Mouse (Mus musculus) small intestine, adult 2 months (tissue): ENCODE results near the gene Nedd8. TPM values are rescaled to one million over a fixed set of nuclear protein-coding genes. Genes with fewer than 3 reads are reported as not detected.
A peak's percentile ranks its signal among the peaks of the same experiment; 100 is the strongest.

Experiments
- H3K27ac ChIP-seq: fragments of 200-500 bp; 2 replicates; pipeline ENCODE4 v1.5.1; 2012; ENCODE audit warnings: low read depth, low read length, control low read depth, inconsistent platforms; ENCODE audit not compliant: insufficient read depth
- H3K27me3 ChIP-seq: fragments of 200-500 bp; 2 replicates; pipeline ENCODE4 v1.6.1; 2012; ENCODE audit warnings: mild to moderate bottlenecking, moderate library complexity, low read length, inconsistent platforms; ENCODE audit not compliant: control insufficient read depth, insufficient read depth
- H3K36me3 ChIP-seq: fragments of 200-500 bp; 2 replicates; pipeline ENCODE4 v1.6.1; 2012; ENCODE audit warnings: mild to moderate bottlenecking, low read length, control low read depth, inconsistent platforms; ENCODE audit not compliant: control insufficient read depth, insufficient read depth
- H3K4me1 ChIP-seq: fragments of 200-500 bp; 2 replicates; pipeline ENCODE4 v1.6.1; 2012; ENCODE audit warnings: low read length, inconsistent platforms, mixed read lengths; ENCODE audit not compliant: control insufficient read depth, insufficient read depth, insufficient read length
- H3K4me3 ChIP-seq: fragments of 200-500 bp; 2 replicates; pipeline ENCODE4 v1.5.1; 2012; ENCODE audit warnings: low read depth, mild to moderate bottlenecking, control low read depth, inconsistent platforms, low read length, moderate library complexity
- CTCF ChIP-seq: fragments of 200-500 bp; IDR thresholded peaks from 2 replicates; pipeline ENCODE4 v1.5.1; 2012; ENCODE audit warnings: low read depth, mild to moderate bottlenecking, control low read depth, inconsistent platforms, low read length, moderate library complexity, mixed read lengths; ENCODE audit not compliant: insufficient replicate concordance, insufficient read length; ENCODE audit errors: extremely low read depth
- POLR2A ChIP-seq: fragments of 200-500 bp; IDR thresholded peaks from 2 replicates; pipeline ENCODE4 v1.6.1; 2012; ENCODE audit warnings: low read depth, mild to moderate bottlenecking, control low read depth, inconsistent platforms, low read length, moderate library complexity
- WGBS: fragments of 180-500 bp; shearing (Covaris S2); methylation state at CpG from one replicate; pipeline ENCODE4 v1.1.7; 2018; 5-methylcytosine and 5-hydroxymethylcytosine counted together
- polyA plus RNA-seq: library from polyadenylated mRNA; depleted of rRNA; stranded (reverse); fragments of >200 nt; gene quantifications from 2 replicates; pipeline ENCODE4 v1.2.3, GENCODE M21; 2012

Nedd8 gene
- polyA plus RNA-seq, 1 experiment, result 228 TPM

- H3K4me1 ChIP-seq, result peaks cover 4% of the 10 kb centered on the region
- H3K4me3 ChIP-seq, result peak overlapping the region; percentile 73
- 3% methylated on average over 23 of the region's 23 CpGs for WGBS
- TF ChIP-seq CTCF (no peak), POLR2A (no peak)
- H3K36me3 ChIP-seq, result peaks cover 41% of the 10 kb centered on the region
- no peaks in the 10 kb centered on the region for H3K27me3 ChIP-seq
- H3K27ac ChIP-seq, result no peak overlapping the region; the same call in 1 of the 2 replicates
These were observed 36.9 kb downstream of the Nedd8 start for GRCm38 (mm10) chr14:55634874-55635522.

GRCm38 (mm10) chr14:55629312-55629711 lies 42.6 kb downstream of the Nedd8 start:
- Histone ChIP-seq H3K4me1 (peaks cover 15% of the 10 kb centered on the region), H3K36me3 (peaks cover 51% of the 10 kb centered on the region), H3K4me3 (no peak overlapping the region), H3K27me3 (no peaks in the 10 kb centered on the region), H3K27ac (no peak overlapping the region)
- TF ChIP-seq CTCF (peak; percentile 73; the same call in 1 of the 2 replicates), POLR2A (no peak)
- 32% methylated on average over 5 of the region's 5 CpGs for WGBS

GRCm38 (mm10) chr14:55628077-55628827 lies 43.7 kb downstream of the Nedd8 start:
- H3K4me3 ChIP-seq, result no peak overlapping the region
- peak overlapping the region; percentile 33 for H3K27ac ChIP-seq
- WGBS, result 73% methylated on average over 27 of the region's 27 CpGs
- H3K27me3 ChIP-seq, result no peaks in the 10 kb centered on the region
- H3K36me3 ChIP-seq, result peaks cover 52% of the 10 kb centered on the region
- no peak for TF ChIP-seq POLR2A
- TF ChIP-seq CTCF, result no peak; the same call in 1 of the 2 replicates
- peaks cover 15% of the 10 kb centered on the region for H3K4me1 ChIP-seq

GRCm38 (mm10) chr14:55618486-55619195 lies 53.3 kb downstream of the Nedd8 start:
- no peak for TF ChIP-seq POLR2A
- TF ChIP-seq CTCF, result no peak
- WGBS, result 24% methylated on average over 22 of the region's 22 CpGs
- no peaks in the 10 kb centered on the region for H3K27me3 ChIP-seq
- H3K4me3 ChIP-seq, result peak overlapping the region; percentile 60
- H3K36me3 ChIP-seq, result 0 out of 2 replicates have a peak, but pooled peaks cover 2% of the 10 kb centered on the region
- peaks cover 5% of the 10 kb centered on the region; the same call in 1 of the 2 replicates for H3K4me1 ChIP-seq
- H3K27ac ChIP-seq, result no peak overlapping the region

- no peak; the same call in 1 of the 2 replicates for TF ChIP-seq POLR2A
- Histone ChIP-seq H3K36me3 (no peaks in the 10 kb centered on the region), H3K27me3 (no peaks in the 10 kb centered on the region), H3K27ac (no peak within 1 kb of the TSS), H3K4me3 (peak within 1 kb of the TSS; percentile 60), H3K4me1 (peaks cover 8% of the 10 kb centered on the region; the same call in 1 of the 2 replicates)
- WGBS, result 24% methylated on average over 21 of the region's 21 CpGs
These were observed 54.1 kb downstream of the Nedd8 start, which contains the start of gene Rec8 for GRCm38 (mm10) chr14:55617822-55618221. Rec8 (plus strand) TSS chr14:55618037.

- TF ChIP-seq CTCF, result no peak
- no peak for TF ChIP-seq POLR2A
- WGBS, result 79% methylated on average over 2 of the region's 2 CpGs
- Histone ChIP-seq H3K36me3 (no peaks in the 10 kb centered on the region), H3K4me1 (peaks cover 12% of the 10 kb centered on the region; the same call in 1 of the 2 replicates), H3K27ac (no peak overlapping the region), H3K4me3 (no peak overlapping the region), H3K27me3 (no peaks in the 10 kb centered on the region)
These were observed 55.1 kb downstream of the Nedd8 start for GRCm38 (mm10) chr14:55616844-55617243.
